Mouse (Mus musculus): ENCODE results near the gene Gm9944. TPM values are rescaled to one million over a fixed set of nuclear protein-coding genes. Genes with fewer than 3 reads are reported as not detected.

The Gm9944 gene
- not detected for total RNA-seq (2021)
- long read RNA-seq, experiment 1: 0 reads
- long read RNA-seq, experiment 2: 0 reads

- no peak for DNase-seq (ENCODE audit: low spot score in 2 of 2)
These were observed at the start of gene Gm9944 for GRCm38 (mm10) chr4:144453217-144453616. Gene Gm9944, minus strand, starts transcription at chr4:144453317.

DNA sequence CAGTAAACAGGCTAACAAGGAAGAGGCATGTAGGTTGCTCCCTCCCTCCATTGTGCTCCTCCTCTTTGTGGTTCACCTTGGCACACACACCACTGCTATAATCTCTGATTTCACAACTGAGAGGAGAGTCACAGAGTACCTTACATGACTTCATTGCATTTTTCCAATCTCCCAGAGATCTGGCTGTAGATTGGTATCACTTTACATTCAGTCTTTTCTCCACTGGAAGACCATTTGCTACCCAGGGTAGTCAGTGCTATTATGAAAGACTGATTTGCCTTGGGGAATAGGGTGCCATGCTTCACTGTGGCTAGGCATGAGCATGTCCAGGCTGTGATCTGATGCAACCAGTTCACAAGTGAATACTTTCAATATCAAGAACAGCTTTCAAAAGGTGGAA lies 40.2 kb upstream of the Gm9944 start:
- no peak for DNase-seq (ENCODE audit: low spot score in 2 of 2)

GRCm38 (mm10) chr4:144468091-144468490 lies 15.0 kb upstream of the Gm9944 start:
- DNase-seq (ENCODE audit: low spot score in 2 of 2): no peak

DNA sequence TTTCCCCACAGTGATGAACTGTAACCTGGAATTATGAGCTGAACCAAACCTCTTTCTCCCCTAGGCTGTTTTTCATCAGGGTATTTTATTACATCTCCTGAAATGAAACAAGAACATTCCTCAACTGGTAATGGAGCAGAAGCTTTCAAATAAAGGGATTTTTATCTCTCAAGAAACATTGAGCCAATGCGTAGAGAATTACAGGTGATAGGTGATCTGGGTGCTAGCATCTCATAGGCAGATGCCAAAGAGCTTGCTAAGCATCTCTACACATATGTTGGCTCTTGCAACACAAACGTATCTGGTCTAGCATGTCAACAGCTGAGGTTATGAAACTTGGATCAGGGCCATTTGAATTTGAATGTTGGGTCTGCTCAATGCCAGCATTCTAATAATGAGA lies 12.1 kb upstream of the Gm9944 start:
- no peak for DNase-seq (ENCODE audit: low spot score in 2 of 2)

- no peak for DNase-seq (ENCODE audit: low spot score in 2 of 2)
These were observed 10.5 kb upstream of the Gm9944 start, which contains the start of gene Aadacl3 for GRCm38 (mm10) chr4:144463656-144464055. Gene Aadacl3, minus strand, starts transcription at chr4:144463756.

DNA sequence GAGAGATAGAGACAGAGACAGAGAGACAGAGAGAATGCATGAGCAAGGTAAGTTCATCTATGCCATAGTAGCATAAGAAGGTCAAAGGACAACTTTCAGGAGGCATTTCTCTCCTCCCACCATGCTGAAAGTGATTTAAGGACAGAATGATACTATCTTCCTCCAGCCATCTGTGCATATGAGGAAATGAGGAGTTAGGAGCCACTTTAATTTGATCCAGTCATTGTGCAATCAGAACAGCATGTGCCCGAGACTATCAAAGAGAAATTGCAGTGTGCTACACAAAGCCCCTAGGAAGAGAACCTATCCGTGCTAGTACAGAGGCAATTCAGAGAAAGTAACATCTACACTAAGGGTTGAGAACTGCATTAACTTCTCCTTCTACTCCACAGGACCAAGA lies 4.6 kb downstream of the Gm9944 start:
- no peak for DNase-seq (ENCODE audit: low spot score in 2 of 2)

- no peak for DNase-seq (ENCODE audit: low spot score in 2 of 2)
These were observed 11.5 kb downstream of the Gm9944 start for GRCm38 (mm10) chr4:144441582-144441981.

GRCm38 (mm10) chr4:144441095-144441494 lies 12.0 kb downstream of the Gm9944 start:
- DNase-seq (ENCODE audit: low spot score in 2 of 2): no peak

DNA sequence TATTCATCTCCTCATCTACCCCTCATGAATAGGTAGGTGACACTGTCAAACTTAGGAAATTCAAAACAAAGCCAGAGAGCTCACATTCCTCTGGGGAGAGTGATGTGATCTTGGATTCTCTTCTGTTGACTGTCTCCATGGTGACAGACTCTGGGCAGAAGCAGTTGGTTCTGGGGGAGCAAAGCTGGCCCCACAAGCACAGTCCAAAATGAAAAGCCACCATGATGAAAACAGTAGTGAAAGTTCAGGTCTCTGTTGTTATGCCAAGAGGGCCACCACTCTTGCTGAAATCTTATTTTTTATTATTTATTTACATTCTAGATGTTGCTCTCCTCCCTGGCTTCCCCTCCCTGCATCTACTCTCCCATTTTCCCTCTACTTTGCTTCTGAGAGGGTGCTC lies 14.4 kb downstream of the Gm9944 start, which contains the start of gene 1700012P22Rik:
TSS of gene 1700012P22Rik (minus strand) at position 101 of the 400 bp plus-strand sequence.
- DNase-seq (ENCODE audit: low spot score in 2 of 2): no peak

DNA sequence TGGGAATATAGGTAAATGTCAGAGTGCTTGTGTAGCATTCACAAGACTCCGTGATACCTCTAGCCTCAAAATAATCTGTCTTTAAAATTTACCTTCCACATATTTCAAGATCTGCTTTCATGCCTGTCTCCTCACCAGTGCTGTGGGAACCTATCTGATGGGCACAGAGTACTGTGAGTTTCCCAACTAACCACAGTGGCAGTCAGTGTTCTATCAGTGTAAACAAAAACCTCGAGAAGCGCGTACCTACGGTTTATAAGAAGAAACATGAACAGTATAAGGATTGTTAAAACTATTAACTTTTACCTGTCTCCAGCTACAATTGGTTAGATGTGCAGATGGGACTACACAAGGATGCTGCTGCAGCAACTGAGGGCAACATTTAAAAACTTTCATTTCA lies 19.9 kb downstream of the Gm9944 start:
- DNase-seq (ENCODE audit: low spot score in 2 of 2): no peak

- DNase-seq (ENCODE audit: low spot score in 2 of 2): no peak
These were observed 22.4 kb downstream of the Gm9944 start for GRCm38 (mm10) chr4:144430723-144431122.

GRCm38 (mm10) chr4:144428868-144429267 lies 24.2 kb downstream of the Gm9944 start:
- DNase-seq (ENCODE audit: low spot score in 2 of 2): peak in 1 of 2 experiments; percentile 7

GRCm38 (mm10) chr4:144424590-144424989 lies 28.5 kb downstream of the Gm9944 start:
- no peak for DNase-seq (ENCODE audit: low spot score in 2 of 2)

GRCm38 (mm10) chr4:144420644-144421043 lies 32.5 kb downstream of the Gm9944 start:
- no peak for DNase-seq (ENCODE audit: low spot score in 2 of 2)

DNA sequence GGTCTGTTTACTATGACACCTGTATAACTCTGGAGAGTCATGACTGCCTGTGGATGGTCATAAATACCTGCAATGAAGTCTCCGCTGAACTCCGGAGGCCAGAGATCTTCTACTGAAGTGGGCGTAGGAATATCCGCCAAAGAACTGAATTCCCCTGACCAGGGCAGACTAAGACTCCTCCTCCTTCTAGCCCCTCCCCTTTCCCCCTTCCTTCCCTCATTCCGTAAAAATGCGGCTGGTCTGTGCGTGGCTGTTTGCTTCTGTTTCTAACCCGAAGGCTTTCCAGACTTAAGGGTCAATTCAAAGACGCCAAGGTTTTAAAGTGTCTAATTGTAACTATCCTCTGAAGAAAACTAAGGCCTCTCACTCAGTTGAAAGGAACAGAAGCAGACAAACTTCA lies 44.8 kb downstream of the Gm9944 start, which contains the start of gene Pramef12:
TSS of gene Pramef12 (minus strand) at position 175 of the 400 bp plus-strand sequence.
- DNase-seq (ENCODE audit: low spot score in 2 of 2): no peak

- DNase-seq (ENCODE audit: low spot score in 2 of 2): no peak
These were observed 46.9 kb downstream of the Gm9944 start for GRCm38 (mm10) chr4:144406261-144406660.

- DNase-seq (ENCODE audit: low spot score in 2 of 2): no peak
These were observed 48.5 kb downstream of the Gm9944 start for GRCm38 (mm10) chr4:144404456-144405086.

Other genes with a start within 250 kb of the Gm9944 start
- gene C87977, start 240.0 kb downstream of the Gm9944 start, total RNA-seq (2021): not detected
- not detected for gene Pramel5, start 172.8 kb downstream of the Gm9944 start, total RNA-seq (2021)
- gene Gm13128, start 123.1 kb downstream of the Gm9944 start, total RNA-seq (2021): not detected
- gene Gm13119, start 95.4 kb downstream of the Gm9944 start, total RNA-seq (2021): not detected
- gene Pramef20, start 75.4 kb downstream of the Gm9944 start, total RNA-seq (2021): not detected
- not detected for gene Pramef12, start 44.9 kb downstream of the Gm9944 start, total RNA-seq (2021)
- not detected for gene 1700012P22Rik, start 14.5 kb downstream of the Gm9944 start, total RNA-seq (2021)
- not detected for gene Aadacl3, start 10.4 kb upstream of the Gm9944 start, total RNA-seq (2021)
- not detected for gene 9430007A20Rik, start 66.5 kb upstream of the Gm9944 start, total RNA-seq (2021)
- not detected for gene Gm13124, start 111.8 kb upstream of the Gm9944 start, total RNA-seq (2021)
- not detected for gene Aadacl4, start 160.4 kb upstream of the Gm9944 start, total RNA-seq (2021)
- not detected for gene Gm436, start 233.1 kb upstream of the Gm9944 start, total RNA-seq (2021)